Mouse (Mus musculus): ENCODE measurements around the gene Gpatch3.

Gpatch3 gene

GRCm38 (mm10) chr4:133574070-133574842 lies at the start of gene Gpatch3:
Gene Gpatch3, plus strand, starts transcription at chr4:133574745.
- peak; percentile 95 for DNase-seq

GRCm38 (mm10) chr4:133527788-133528187 lies 46.8 kb upstream of the Gpatch3 start:
- no peak for DNase-seq

- DNase-seq = peak; percentile 34
Observed at GRCm38 (mm10) chr4:133532777-133533176, 41.8 kb upstream of the Gpatch3 start.

GRCm38 (mm10) chr4:133536081-133536480 lies 38.5 kb upstream of the Gpatch3 start:
- peak; percentile 59 for DNase-seq

- DNase-seq = no peak
Observed at GRCm38 (mm10) chr4:133536652-133537051, 37.9 kb upstream of the Gpatch3 start.

GRCm38 (mm10) chr4:133545272-133546231 lies 29.0 kb upstream of the Gpatch3 start, which contains the start of gene Nudc:
Gene Nudc, minus strand, starts transcription at chr4:133545996.
- DNase-seq = peak; percentile 98

GRCm38 (mm10) chr4:133552029-133552428 lies 22.5 kb upstream of the Gpatch3 start:
- no peak for DNase-seq

GRCm38 (mm10) chr4:133552768-133553447 lies 21.6 kb upstream of the Gpatch3 start, which contains the start of gene Nr0b2:
Gene Nr0b2, plus strand, starts transcription at chr4:133553376.
- peak; percentile 53 for DNase-seq

GRCm38 (mm10) chr4:133553448-133554330 lies 20.9 kb upstream of the Gpatch3 start:
- no peak for DNase-seq

- DNase-seq = peak; percentile 89
Observed at GRCm38 (mm10) chr4:133557041-133557717, 17.4 kb upstream of the Gpatch3 start.

- no peak for DNase-seq
Observed at GRCm38 (mm10) chr4:133559846-133560245, 14.7 kb upstream of the Gpatch3 start.

GRCm38 (mm10) chr4:133561622-133562021 lies 12.9 kb upstream of the Gpatch3 start:
- DNase-seq = no peak

GRCm38 (mm10) chr4:133563123-133563571 lies 11.4 kb upstream of the Gpatch3 start:
- DNase-seq = peak; percentile 80

- DNase-seq = peak; percentile 31
Observed at GRCm38 (mm10) chr4:133567251-133567650, 7.3 kb upstream of the Gpatch3 start.

GRCm38 (mm10) chr4:133569291-133570065 lies 5.1 kb upstream of the Gpatch3 start:
- DNase-seq = peak; percentile 79

- peak; percentile 93 for DNase-seq
Observed at GRCm38 (mm10) chr4:133570066-133570466, 4.5 kb upstream of the Gpatch3 start.

GRCm38 (mm10) chr4:133574843-133575202 lies 278 bp downstream of the Gpatch3 start:
- DNase-seq = no peak

GRCm38 (mm10) chr4:133577983-133578382 lies 3.4 kb downstream of the Gpatch3 start:
- no peak for DNase-seq

- peak; percentile 43 for DNase-seq
Observed at GRCm38 (mm10) chr4:133583690-133584058, 9.1 kb downstream of the Gpatch3 start.
